Mouse (Mus musculus) lung, postnatal 10 days (tissue): ENCODE results near the gene Cnmd.

Experiments used
- DNase-seq: peaks from one replicate; pipeline ENCODE4 v3.0.0; 2021

Gene Cnmd

GRCm38 (mm10) chr14:79642063-79642462 lies 19.9 kb downstream of the Cnmd start:
- no peak for DNase-seq

DNA sequence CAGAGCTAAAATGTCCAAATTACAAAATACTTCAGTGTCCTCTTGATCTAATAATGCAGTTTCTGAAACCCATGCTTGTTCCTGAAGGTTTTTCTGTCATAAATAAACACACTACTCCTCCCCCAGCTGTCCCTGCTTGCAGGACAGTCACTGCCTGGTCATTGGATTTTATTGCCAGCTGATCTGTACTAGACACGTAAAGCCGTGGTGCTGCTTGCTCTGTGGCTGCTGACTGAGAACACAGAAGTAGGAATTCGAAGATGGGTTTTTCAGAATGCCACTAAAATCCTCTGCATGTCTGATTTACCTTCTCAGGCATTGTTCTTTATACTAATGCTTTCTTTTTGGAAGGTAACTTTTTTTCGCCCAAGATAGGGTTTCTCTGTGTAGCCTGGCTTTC lies 25.2 kb downstream of the Cnmd start:
- no peak for DNase-seq

- no peak for DNase-seq
These were observed 28.8 kb downstream of the Cnmd start for GRCm38 (mm10) chr14:79633196-79633595.

GRCm38 (mm10) chr14:79632330-79632729 lies 29.6 kb downstream of the Cnmd start:
- no peak for DNase-seq

- no peak for DNase-seq
These were observed 40.8 kb downstream of the Cnmd start for GRCm38 (mm10) chr14:79621143-79621542.

DNA sequence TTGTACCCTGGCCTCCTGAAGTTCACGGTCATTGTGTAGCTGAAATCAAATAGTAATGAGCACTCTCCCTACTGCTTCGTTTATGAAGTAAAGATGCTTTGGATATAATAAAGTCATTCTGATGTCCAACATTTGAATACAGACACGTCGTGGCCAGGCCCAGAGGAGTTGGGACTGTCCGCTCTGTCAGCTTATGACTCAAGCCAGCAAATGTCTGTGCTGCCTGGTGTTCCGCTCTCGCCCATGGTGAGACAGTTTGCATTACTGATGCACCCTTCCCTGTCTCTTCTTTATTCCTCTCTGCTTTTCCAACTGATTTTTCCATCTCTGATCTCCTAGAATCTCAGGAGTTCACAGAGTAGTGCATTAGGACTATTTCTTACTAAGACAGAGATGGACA lies 42.2 kb downstream of the Cnmd start:
- no peak for DNase-seq

DNA sequence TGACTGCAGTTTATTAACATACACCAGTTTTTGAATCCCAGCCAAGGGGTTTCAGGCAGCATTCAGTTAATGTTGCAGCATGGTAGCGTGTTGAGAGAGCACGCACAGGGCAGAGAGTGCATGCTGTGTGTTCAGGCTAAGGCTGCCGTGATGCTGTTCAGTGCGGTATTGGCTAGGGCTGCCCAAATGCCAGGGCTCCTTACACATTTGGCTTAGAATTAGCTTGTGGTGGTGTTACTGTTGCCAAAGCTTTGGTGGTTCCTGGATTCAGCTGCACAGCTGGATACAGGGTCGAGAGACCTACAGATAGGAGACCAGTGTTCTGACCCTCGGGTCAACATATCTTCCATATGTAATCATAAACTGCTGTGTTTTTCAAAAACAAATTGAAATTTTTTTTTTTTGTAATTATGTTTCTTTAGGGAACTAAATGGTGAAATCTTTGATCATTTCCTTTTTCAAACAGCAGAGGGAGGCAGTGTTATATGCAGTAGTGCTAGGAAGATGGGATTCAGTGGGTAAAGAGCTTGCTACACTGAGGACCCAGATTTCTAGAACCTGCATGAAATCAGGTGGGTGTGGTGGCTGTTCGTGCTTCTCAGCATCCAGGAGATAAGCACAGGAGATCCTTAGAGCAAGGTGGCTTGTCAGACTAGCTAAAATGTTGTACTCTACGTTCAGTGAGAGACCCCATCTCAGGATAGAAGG lies 44.7 kb downstream of the Cnmd start:
- DNase-seq = no peak

DNA sequence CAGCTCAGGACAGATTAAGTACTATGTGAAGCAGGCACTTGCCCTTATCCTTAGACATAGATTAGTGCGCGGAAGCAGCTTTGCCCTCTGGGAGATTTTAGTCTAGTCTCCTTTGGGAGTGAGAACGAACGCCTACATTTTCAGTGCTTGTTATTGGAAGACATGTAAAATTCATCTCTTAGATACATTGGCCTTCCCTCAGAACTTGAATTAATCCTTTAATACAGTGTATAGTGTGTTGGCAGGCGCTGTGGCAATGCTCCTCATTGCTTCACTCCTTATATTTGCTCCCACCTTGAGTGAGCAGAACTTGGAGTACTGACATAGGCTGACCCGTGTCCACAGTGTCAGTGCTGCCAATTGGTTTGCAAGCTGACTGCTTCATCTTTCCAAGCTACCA lies 53.7 kb downstream of the Cnmd start:
- DNase-seq = no peak

DNA sequence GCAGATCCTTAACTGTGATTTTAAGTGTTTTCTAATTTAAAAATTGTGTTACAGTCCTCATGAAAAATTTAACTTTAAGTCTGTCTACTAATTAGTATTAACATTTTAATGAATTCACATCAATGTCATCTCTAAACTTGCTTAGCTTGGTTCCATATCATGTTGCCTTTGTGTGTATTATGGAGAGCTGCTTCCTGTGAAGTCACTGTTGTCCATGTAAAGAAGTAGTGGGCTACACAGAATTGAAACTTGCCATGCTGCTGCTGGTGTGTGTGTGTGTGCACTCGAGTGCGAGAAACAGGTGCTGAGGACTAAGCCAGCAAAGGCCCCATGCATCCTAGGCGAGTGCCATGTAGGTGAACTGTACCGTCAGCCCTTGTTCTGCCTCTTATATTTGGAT lies 54.6 kb downstream of the Cnmd start:
- no peak for DNase-seq

GRCm38 (mm10) chr14:79606867-79607266 lies 55.1 kb downstream of the Cnmd start:
- DNase-seq = no peak

DNA sequence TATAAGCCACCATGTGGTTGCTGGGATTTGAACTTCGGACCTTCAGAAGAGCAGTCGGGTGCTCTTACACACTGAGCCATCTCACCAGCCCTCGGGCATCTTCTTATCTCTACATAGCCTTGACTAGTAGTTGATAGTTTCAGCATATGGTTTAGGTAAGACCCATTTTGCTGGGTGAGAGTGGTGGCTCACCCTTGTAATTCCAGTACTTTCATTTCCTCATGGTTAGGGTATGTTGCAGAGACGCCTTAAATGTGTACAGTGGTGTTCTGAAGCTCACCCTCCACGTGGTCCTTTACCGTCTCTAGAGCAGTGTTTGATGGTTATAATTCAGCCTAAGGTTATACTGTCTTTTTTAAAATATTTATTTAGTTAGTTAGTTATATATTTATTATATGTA lies 55.6 kb downstream of the Cnmd start:
- no peak for DNase-seq

DNA sequence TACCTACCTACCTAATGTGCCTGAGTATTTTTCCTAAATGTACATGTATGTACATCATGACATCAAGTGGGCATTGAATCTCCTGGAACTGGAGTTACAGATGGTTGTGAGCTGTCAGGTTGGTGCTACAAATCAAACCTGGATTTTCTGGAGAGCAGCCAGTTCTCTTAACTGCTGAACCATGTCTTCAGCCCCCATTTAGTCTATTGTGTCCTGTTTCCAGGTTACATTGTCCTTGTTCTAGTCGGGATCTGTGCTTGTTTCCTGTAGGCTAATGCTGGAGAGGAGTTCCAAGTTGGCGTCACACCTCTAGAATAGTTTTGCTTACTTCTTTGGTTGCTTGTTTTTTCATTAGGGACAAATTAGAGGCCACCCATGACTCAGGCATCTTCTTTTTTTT lies 56.1 kb downstream of the Cnmd start:
- no peak for DNase-seq

- no peak for DNase-seq
These were observed 65.4 kb downstream of the Cnmd start for GRCm38 (mm10) chr14:79596602-79597001.

DNA sequence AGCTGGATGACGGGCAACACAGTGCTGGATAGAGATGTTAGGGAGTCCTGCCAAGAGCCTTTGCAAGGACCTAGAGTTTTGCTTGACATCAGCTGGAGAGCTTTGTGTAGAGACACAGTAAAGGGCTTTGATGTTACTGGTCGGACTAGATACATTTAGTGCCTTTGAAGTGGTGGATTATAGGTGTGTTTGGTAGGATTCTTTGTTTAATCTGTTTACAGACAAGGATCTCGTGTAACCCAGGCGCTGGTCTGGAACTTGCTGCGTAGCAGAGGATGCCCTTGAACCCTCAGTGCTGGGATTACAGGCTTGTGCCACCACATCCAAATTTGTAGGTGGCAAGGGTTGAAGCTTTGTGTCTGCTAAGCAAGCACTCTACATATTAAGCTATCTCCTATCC lies 67.9 kb downstream of the Cnmd start:
- no peak for DNase-seq

DNA sequence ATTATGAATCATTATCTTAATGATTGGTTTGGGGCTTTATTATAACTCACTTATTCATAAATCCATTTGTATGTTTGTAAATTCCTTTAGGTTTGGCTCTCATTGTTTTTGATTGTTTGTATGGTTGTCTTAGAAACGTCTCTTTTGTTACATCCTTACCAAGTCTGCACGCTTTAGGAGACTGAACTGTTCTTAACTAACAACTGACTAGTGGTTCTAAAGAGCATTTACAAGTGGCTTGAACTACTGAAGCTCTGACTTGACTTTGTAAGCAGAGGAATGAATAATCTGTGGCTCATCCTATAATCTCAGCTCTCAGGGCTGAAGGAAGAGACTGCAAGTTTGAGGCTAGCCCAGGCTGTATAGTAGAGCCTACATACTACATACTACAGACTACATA lies 70.4 kb downstream of the Cnmd start:
- DNase-seq = no peak

DNA sequence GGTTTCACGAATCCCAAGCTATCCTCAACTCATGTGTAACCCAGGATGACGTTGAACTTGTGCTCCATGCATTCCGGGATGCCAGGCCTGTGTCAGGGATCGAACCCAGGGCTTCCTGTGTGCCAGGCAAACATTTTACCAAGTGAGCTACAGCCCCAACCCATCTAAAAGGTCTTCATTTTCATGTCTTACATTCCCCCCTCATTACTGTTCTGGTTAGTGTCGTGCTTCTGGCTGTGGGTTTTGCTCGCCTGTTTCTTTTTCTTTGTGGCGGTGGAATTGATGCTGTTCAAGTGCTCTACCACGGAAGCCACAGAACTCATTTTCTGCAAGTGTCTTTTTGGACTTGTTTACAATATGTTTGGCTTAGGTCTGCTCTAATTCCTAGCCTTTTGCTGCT lies 71.1 kb downstream of the Cnmd start:
- DNase-seq = no peak

DNA sequence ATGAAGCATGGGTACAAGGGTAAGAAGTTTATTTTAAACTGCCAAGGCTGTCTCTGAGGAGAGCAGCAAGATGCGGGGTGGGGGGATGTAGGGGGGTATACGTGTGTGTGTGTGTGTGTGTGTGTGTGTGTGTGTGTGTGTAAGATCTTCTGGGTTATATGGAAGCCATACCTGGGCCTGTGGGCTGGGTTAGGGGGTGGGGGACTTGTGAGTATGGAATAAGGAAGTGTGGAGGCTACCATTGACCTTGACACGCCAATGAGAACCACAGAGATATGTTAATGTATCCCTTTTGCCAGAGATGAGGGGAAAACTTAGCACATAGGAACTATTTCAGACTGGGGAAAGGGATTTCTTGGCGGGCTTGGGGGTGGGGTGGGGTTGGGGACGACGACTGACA lies 72.6 kb downstream of the Cnmd start:
- no peak for DNase-seq

GRCm38 (mm10) chr14:79588534-79588951 lies 73.4 kb downstream of the Cnmd start:
- DNase-seq = no peak

DNA sequence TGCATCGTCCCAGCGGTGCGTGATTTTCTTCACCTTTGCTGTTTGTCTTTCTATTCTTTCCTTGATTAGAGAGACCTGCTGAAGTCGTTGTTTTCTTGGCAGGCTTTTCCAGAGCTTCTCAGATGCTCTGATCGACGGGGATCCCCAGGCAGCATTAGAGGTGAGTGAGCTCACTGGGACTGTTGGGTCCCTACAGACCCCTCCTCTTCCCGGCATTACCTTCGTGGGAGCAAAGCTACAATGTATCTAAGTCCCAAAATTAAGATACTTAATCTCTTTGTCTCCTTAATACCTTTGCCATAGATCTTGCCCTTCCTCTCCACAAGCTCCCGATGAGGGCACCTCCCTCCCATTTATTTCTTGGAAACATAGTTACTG lies 74.1 kb downstream of the Cnmd start:
- no peak for DNase-seq
